Mouse (Mus musculus): ENCODE data around the gene Lrmda.
A peak's percentile ranks its signal among the peaks of the same experiment; 100 is the strongest.

The Lrmda gene

DNA sequence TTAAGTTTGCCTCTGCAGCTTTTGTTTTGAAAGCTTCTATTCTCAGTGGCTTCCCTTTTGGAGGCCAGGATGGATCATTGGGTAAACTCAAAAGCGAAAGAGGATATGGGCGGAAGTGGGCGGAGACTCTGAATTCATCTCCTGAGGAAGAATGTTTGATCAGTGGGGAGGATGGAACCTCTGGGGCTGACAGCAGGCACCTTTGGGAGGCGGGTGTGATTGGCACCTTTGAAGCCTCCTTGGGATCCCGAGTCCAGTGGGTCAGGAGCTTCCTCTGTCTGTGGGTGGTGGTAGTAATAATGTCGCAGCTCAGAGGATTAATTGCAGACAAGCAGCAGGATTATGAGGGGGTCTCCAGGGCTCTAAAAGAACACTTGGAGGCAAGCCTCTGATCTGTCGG, 793.9 kb downstream of the Lrmda start:
- peak; percentile 72 for DNase-seq

GRCm38 (mm10) chr14:22814811-22815345, 795.4 kb downstream of the Lrmda start:
- DNase-seq, result peak; percentile 49

GRCm38 (mm10) chr14:22817346-22818201, 798.1 kb downstream of the Lrmda start:
- peak; percentile 72 for DNase-seq

GRCm38 (mm10) chr14:22818202-22818530, 798.7 kb downstream of the Lrmda start:
- DNase-seq, result no peak

- no peak for DNase-seq
Measured at GRCm38 (mm10) chr14:22822942-22823341, 803.4 kb downstream of the Lrmda start.

- DNase-seq, result no peak
Measured at GRCm38 (mm10) chr14:22826825-22827224, 807.3 kb downstream of the Lrmda start.

DNA sequence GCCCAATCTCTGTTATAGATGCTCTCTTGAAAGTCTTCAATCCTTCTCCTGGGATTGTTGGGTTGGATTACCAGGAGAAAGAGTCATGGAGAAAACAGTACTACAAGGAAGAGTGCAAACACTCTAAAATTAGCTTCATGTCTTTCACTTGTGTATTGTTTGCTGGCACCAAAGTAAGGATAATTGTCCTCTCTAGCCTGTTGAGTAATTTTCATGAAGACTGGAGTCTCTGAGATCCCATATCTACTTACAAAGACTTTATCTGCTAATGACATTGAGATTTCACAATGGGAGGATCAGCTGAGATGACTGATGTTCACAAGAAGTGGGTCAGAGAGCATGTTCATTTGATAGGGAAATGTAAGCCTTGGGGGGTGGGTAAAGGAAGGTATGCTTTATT, 817.5 kb downstream of the Lrmda start:
- no peak for DNase-seq

DNA sequence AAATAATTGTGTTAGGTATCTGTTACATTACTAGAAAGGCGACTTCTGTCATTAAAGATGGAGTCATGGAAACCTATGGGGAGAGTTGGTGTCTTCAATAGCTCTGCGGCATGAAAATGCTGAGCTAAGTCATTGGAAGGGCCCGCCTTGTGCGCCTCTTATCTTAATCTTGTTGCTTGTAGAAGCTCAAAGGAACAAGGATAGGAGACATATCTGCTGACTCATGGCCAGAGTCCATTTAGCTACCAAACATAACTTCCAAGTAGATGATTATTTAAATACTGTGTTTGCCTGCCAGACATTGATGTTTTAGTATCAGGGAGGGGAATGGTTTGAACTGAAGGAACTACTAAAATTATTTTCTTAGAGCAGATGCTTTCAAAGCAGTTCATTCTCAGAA, 821.6 kb downstream of the Lrmda start:
- DNase-seq, result no peak

DNA sequence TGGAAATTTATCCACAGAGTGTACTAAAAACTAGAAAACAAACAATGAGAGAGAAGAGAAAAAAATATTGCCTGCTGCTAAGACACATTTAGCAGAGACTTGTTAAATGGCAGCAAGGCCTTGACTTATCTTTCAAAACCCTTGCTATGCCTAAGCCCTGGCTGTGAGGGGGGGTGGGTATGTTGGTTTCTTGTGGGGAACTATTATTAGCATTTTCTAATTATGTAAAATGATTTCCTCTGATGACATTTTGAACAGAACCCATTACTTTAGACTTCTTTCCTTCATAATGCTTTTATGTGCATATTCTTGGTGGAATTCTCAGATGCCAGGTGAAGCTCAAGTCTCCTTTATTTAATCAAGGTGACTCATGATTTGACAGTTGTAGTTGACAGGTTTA, 824.5 kb downstream of the Lrmda start:
- no peak for DNase-seq

DNA sequence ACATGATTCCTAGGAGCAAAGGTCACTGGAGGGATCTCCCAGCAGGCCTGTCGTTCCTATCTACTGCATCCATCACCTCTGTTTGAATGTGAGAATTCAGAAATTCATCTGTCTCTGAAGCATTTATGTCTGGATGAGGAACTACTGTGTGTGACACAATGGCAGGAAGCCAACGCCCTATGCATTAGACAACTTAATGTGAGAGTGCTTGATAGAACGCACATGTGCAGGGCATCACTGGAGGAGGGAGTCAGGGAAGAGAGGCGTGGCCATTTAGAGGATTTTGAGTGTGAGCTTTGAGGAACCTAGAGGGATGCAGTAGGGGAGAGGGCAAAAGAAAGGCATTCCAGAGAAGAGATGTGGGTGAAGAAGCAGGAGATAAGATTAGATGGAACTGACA, 825.9 kb downstream of the Lrmda start:
- peak; percentile 18 for DNase-seq

DNA sequence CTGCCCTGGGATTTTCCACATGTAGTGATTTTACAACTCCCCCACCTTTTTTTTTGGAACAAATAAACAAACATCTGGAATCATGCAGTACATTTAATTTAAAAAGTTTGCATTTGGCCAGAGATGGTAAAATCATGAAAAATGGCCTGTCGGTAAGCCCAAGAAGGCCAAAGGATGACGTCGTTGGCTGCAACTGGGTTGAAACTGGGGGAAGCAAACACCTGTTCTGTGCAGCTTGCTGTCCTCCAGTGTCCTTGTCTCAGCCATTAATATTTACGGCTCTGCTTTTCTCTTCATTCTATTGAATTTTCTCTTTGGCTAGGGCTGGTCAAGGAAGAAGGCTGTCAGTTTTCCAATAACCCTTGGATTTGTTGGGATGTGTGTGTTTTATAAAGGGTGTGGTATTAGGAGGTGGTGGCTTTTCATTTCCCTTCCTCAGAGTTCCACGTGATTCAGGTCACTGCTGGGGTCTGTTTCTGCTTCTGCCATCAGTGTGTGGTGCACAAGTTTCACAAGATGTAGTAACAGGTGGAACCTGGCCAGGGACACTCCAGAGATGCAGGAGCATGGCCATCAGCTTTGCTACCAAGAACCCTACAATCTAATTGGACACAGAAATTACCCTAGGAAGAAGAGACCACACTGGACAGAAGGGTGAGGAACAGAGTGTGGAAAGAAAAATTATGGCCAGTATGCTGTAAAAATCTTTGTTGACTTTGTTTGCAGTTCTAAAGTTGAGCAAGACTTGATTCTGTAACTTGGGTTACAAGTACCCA, 827.7 kb downstream of the Lrmda start:
- no peak for DNase-seq

DNA sequence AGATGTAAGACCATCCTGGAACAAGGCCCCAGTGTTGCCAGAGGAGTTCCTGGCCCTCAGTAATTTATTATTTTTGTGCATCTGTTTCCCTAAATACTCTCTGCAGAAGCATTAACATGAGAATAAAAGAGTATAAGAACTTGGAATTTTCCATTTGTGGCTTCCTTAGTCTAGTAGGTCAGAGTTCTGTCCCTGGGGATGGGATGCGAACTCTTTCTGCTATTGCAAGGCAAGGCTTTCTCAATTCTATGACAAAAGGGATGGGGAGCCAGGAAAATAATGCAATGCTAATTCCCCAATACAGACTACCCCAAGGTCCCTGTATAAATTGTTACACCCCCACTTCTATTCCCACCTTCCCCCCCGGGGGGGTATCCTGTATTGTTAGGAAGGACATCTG, 829.6 kb downstream of the Lrmda start:
- DNase-seq, result peak; percentile 24

GRCm38 (mm10) chr14:22860631-22861030, 841.1 kb downstream of the Lrmda start:
- DNase-seq, result no peak

DNA sequence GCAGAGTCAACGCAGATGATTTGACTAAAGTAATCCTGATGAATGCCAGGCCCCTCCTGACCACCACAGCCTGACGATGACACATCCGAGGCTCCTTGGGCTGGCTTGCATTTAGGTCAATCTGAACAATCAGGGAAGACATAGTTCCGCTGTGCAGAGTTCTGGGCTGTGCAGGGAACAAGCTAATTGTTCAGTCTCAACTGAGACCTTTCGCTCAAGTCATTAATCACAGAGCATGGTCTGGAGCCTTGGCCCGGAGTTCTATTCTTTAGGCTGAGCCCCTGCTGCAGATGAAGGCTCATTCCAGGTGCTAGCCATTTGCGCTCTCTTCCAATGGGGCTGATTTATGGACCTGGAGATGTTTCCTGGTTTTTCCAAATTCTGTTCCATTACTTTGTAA, 844.6 kb downstream of the Lrmda start:
- DNase-seq, result no peak

- DNase-seq, result no peak
Measured at GRCm38 (mm10) chr14:22874584-22874983, 855.1 kb downstream of the Lrmda start.

DNA sequence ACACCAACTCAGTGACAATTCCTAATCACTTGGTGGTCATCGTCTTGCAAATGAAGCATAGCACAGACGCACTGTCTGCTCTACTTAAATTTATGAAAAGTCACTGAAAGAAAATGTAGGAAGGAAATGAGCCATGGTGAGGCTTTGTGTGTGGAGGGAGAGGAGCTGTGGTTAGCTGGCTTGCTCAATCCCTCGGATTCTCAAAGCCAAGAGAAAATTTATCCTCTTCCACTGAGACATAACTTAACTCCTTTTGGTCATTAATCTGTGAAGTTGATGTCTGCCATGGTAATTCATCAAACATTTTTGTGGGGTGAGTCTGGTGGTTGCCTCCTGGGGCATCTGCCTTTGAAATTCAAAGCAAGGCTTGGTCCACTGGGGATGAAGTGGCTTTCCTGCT, 867.7 kb downstream of the Lrmda start:
- DNase-seq, result no peak

DNA sequence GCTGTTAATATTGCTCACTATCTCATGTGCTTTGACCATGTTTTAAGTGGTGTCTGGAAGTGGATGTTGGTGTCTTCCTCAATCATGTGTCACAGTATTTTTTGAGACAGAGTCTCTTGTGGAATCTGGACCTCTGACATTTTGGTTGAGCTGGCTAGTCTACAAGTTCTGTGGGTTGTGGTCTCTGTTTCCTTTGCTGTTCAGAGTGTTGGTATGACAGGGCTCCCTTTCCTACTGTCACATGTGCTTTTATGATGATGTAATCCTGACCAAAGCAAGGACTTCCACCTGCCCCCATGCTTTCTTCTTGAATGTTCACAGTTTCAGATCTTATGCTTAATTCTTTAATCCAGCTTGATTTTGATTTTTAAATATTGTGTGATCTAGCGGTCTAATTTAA, 879.8 kb downstream of the Lrmda start:
- no peak for DNase-seq

GRCm38 (mm10) chr14:22902116-22902515, 882.6 kb downstream of the Lrmda start:
- no peak for DNase-seq

DNA sequence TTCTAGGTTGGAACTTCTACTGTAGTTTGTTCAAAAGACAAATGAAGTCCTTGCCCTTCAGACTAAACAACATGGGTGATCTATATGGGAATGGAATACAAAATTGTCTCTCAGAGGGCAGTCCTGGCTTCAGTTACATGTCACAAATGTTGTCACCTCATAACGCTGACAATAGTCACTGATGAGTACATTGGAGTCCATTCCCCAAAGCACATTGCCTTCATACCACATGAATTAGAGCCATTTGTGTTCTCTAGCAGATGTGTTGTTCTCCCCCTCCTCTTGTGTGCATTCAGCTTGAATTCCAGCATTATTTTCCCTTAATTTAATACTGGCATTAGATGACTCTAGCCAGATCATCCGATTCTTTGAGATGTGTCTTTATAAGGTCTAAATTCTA, 883.4 kb downstream of the Lrmda start:
- DNase-seq, result no peak

GRCm38 (mm10) chr14:22905741-22906667, 886.5 kb downstream of the Lrmda start:
- peak; percentile 25 for DNase-seq

DNA sequence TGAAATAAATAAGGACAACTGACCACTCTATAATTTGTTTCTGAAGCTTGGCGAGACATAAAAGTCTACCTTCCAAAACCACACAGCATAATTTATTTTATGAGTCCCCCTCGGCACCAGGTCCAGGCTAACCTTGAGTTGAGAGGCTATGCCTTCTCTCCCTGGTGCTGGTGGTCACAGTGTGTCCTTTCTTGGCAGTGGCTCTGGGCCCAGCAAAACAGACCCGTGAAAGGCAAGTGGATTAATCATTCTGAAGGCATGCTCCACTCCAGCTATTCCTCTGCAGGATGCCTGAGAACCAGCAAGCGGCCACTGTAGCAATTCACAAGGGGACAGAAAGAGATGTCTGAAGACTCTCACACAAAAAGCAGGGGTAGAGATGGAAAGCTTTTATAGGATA, 887.2 kb downstream of the Lrmda start:
- peak; percentile 19 for DNase-seq

DNA sequence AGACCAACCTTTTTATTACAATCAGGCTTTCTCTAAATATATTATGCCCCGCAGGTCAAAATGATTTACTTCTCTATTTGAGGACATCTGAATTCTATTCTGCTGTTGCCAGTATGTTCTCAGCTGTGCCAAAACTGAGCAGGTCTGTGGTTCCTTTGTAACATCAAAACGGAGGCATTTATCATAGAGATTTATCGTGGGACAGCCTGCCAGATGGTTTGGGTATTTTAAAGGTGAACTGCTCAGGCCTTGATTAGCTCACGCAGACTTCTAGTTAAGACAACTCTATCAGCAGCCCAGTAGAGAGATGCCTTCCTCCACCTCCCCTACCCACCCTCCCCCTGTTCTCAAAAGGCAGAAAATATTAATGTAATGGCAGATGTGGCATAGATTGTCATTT, 887.7 kb downstream of the Lrmda start:
- DNase-seq, result no peak

- DNase-seq, result no peak
Measured at GRCm38 (mm10) chr14:22908006-22908405, 888.5 kb downstream of the Lrmda start.

Measured in kidney, postnatal 10 days (tissue).